Mouse (Mus musculus) stomach, postnatal 0 days (tissue): ENCODE measurements around the gene Clec16a.

ENCODE experiments used
- CTCF ChIP-seq: IDR thresholded peaks from 2 replicates; pipeline ENCODE4 v1.5.1; 2016; ENCODE audit warnings: antibody characterized with exemption, low read depth, mild to moderate bottlenecking, moderate library complexity
- EP300 ChIP-seq: optimal IDR thresholded peaks from 2 replicates; pipeline ENCODE3; 2016; ENCODE audit warnings: antibody characterized with exemption

- no peak for TF ChIP-seq EP300
- TF ChIP-seq CTCF, result no peak
Observed at GRCm38 (mm10) chr16:10674020-10674419, 128.9 kb downstream of the Clec16a start.
